Mouse (Mus musculus) CD8-positive naive resting alpha-beta T cell, adult 57 days (primary cell): ENCODE results near the gene Marveld2. TPM values are rescaled to one million over a fixed set of nuclear protein-coding genes. Genes with fewer than 3 reads are reported as not detected.

ENCODE experiments used
- total RNA-seq: library from RNA; stranded (reverse); gene quantifications from one replicate; pipeline ENCODE4 v1.2.4, GENCODE M21; 2023

Gene Marveld2
- 2.9 TPM for total RNA-seq

DNA sequence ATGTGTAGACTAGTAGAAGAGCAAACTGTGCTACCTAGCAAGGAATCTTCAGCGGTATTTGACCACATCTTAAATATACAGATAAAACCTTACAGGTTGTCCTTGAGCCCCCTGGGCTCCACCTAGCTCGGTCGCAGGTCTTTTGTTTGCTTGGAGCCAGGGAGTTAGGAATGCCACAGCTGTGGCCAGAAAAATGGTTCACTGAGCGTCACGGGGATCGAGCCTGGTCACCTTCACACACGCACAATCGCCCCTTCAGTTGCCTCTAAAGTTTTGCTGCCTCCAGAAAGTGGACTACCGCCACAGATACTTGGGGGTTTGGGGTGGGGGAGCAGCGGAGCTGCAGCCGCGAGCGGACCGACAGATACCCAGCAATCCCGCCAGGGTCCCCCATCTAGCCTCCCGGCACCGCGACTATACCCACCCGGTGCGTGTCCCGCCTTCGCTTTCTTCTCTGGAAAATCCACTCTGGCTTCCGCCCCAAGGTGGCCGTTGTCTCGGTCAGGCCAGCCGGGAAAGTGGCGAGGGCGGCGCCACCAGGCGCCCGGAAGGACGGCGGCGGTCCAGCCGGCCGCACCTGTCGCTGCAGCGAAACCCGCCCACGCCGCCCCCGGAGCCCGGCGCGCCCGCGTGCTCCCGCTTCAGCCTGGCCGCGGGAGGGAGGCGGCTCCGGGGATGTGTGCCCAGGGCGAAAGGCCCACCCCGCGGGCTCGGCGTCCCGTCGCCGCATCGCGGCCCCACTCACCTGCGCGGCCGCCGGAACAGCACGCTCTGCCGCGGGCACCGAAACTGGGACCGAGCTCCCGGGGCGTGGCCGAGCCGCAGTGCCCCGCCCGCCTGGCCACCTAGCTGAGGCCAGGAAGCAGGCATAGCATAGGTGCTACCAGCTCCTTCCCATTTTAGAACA lies at the start of gene Marveld2:
Gene Marveld2, minus strand, starts transcription at position 791 of the 907 bp plus-strand sequence.

GRCm38 (mm10) chr13:100651439-100652186 lies 34.8 kb upstream of the Marveld2 start, which contains the start of gene Taf9:
Taf9 (plus strand) TSS chr13:100651579.

DNA sequence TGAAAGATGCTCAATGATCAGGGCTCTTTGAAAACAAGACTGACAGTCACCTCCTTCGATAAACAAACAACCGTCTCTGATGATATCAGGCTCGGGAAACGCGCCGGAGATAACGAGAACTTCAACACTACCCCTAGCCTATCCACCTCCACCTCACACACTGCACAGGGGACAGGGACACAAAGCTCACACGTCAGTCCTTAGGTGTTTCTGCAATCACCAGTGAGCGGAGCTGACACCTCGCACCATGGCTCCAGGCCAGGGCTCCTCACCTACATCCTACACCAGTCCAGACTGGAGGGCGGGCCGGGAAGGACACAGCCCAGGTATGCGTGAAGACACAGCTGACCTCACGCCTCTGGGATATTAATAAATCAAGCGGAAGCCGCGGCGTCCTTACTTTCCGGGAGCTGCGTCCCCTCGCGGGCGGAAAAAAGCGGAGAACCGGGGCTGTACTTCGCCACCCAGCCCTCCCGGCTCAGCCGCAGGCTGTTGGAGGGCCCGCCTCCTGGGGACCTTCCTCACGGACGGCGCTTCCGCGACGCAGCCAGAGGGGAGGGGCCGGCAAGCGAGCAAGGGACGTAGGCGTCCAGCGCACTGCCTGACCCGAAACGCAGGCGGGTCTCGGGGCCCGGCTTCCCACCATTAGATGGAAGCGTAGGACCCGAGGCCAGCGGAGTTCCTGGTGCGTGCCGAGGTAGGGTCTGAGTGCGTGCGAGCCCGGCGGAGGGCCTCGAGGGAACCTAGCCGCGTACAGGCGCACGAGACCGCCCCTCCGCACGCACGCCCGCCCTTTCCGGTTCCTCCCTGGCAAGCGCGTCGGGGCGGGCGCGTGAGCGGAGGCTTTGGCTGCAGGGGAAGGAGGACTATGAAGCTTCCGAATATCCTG lies 34.0 kb upstream of the Marveld2 start, which contains the start of the genes Ak6 and Rad17:
Gene Ak6, plus strand, starts transcription at position 430 of the 889 bp plus-strand sequence.
Gene Rad17, minus strand, starts transcription at position 502 of the 889 bp plus-strand sequence.

GRCm38 (mm10) chr13:100552369-100553041 lies 64.3 kb downstream of the Marveld2 start, which contains the start of gene Ocln:
Ocln (minus strand) TSS chr13:100552718.

Other genes starting within 250 kb of the Marveld2 start
- not detected for gene Naip1, start 164.1 kb downstream of the Marveld2 start, total RNA-seq
- gene Gtf2h2, start 124.4 kb downstream of the Marveld2 start, total RNA-seq = 57.7 TPM
- gene Ocln, start 64.3 kb downstream of the Marveld2 start, total RNA-seq = not detected
- 46.1 TPM for gene Ak6, start 34.0 kb upstream of the Marveld2 start, total RNA-seq
- 22.8 TPM for gene Rad17, start 34.1 kb upstream of the Marveld2 start, total RNA-seq
- gene Taf9, start 34.6 kb upstream of the Marveld2 start, total RNA-seq = 16.7 TPM
- 14.5 TPM for gene Ccdc125, start 52.7 kb upstream of the Marveld2 start, total RNA-seq
- gene Cdk7, start 114.0 kb upstream of the Marveld2 start, total RNA-seq = 33.9 TPM
- gene Mrps36, start 127.7 kb upstream of the Marveld2 start, total RNA-seq = 31.5 TPM
- 1.1 TPM for gene Cenph, start 158.9 kb upstream of the Marveld2 start, total RNA-seq
- 1.1 TPM for gene Ccnb1, start 169.6 kb upstream of the Marveld2 start, total RNA-seq
- gene Slc30a5, start 216.5 kb upstream of the Marveld2 start, total RNA-seq = 45.0 TPM